Mouse (Mus musculus): ENCODE data around the gene Stxbp2. TPM values are rescaled to one million over a fixed set of nuclear protein-coding genes. Genes with fewer than 3 reads are reported as not detected.

The Stxbp2 gene
- polyA plus RNA-seq, 1 experiment, result 29.7 TPM

GRCm38 (mm10) chr8:3678831-3679230, 48.1 kb downstream of the Stxbp2 start:
- Histone ChIP-seq H3K27ac (ENCODE audit: insufficient read depth, low read length) (no peak overlapping the region), H3K4me3 (ENCODE audit: insufficient read depth, low read length) (no peak overlapping the region), H3K4me1 (ENCODE audit: control insufficient read depth, insufficient read depth, low read length) (no peaks in the 10 kb centered on the region)
- no peak for TF ChIP-seq POLR2A (IDR thresholded peaks at IDR 0.05; ENCODE audit: low read depth, low read length)
- no peak for TF ChIP-seq CTCF (IDR thresholded peaks at IDR 0.05; ENCODE audit: borderline replicate concordance, insufficient read depth, low read length)

GRCm38 (mm10) chr8:3679236-3679635, 48.5 kb downstream of the Stxbp2 start:
- no peak overlapping the region for H3K4me3 ChIP-seq (ENCODE audit: insufficient read depth, low read length)
- H3K27ac ChIP-seq (ENCODE audit: insufficient read depth, low read length), result no peak overlapping the region
- TF ChIP-seq CTCF (IDR thresholded peaks at IDR 0.05; ENCODE audit: borderline replicate concordance, insufficient read depth, low read length), result no peak
- TF ChIP-seq POLR2A (IDR thresholded peaks at IDR 0.05; ENCODE audit: low read depth, low read length), result no peak
- no peaks in the 10 kb centered on the region for H3K4me1 ChIP-seq (ENCODE audit: control insufficient read depth, insufficient read depth, low read length)

GRCm38 (mm10) chr8:3679656-3680055, 48.9 kb downstream of the Stxbp2 start:
- no peak overlapping the region for H3K4me3 ChIP-seq (ENCODE audit: insufficient read depth, low read length)
- H3K4me1 ChIP-seq (ENCODE audit: control insufficient read depth, insufficient read depth, low read length), result no peaks in the 10 kb centered on the region
- H3K27ac ChIP-seq (ENCODE audit: insufficient read depth, low read length), result no peak overlapping the region
- no peak for TF ChIP-seq CTCF (IDR thresholded peaks at IDR 0.05; ENCODE audit: borderline replicate concordance, insufficient read depth, low read length)
- no peak for TF ChIP-seq POLR2A (IDR thresholded peaks at IDR 0.05; ENCODE audit: low read depth, low read length)

- no peaks in the 10 kb centered on the region for H3K4me1 ChIP-seq (ENCODE audit: control insufficient read depth, insufficient read depth, low read length)
- H3K27ac ChIP-seq (ENCODE audit: insufficient read depth, low read length), result no peak overlapping the region
- TF ChIP-seq CTCF (IDR thresholded peaks at IDR 0.05; ENCODE audit: borderline replicate concordance, insufficient read depth, low read length), result no peak
- TF ChIP-seq POLR2A (IDR thresholded peaks at IDR 0.05; ENCODE audit: low read depth, low read length), result no peak
- no peak overlapping the region for H3K4me3 ChIP-seq (ENCODE audit: insufficient read depth, low read length)
Observed at GRCm38 (mm10) chr8:3682435-3682834, 51.7 kb downstream of the Stxbp2 start.

- Histone ChIP-seq H3K4me1 (ENCODE audit: control insufficient read depth, insufficient read depth, low read length) (no peaks in the 10 kb centered on the region), H3K4me3 (ENCODE audit: insufficient read depth, low read length) (no peak overlapping the region), H3K27ac (ENCODE audit: insufficient read depth, low read length) (no peak overlapping the region)
- TF ChIP-seq POLR2A (IDR thresholded peaks at IDR 0.05; ENCODE audit: low read depth, low read length) (no peak), CTCF (IDR thresholded peaks at IDR 0.05; ENCODE audit: borderline replicate concordance, insufficient read depth, low read length) (no peak)
Observed at GRCm38 (mm10) chr8:3683408-3684176, 52.8 kb downstream of the Stxbp2 start.

GRCm38 (mm10) chr8:3684530-3684929, 53.8 kb downstream of the Stxbp2 start:
- H3K27ac ChIP-seq (ENCODE audit: insufficient read depth, low read length), result no peak overlapping the region
- no peak overlapping the region for H3K4me3 ChIP-seq (ENCODE audit: insufficient read depth, low read length)
- H3K4me1 ChIP-seq (ENCODE audit: control insufficient read depth, insufficient read depth, low read length), result no peaks in the 10 kb centered on the region
- TF ChIP-seq POLR2A (IDR thresholded peaks at IDR 0.05; ENCODE audit: low read depth, low read length) (no peak; the same call in 1 of the 2 replicates), CTCF (IDR thresholded peaks at IDR 0.05; ENCODE audit: borderline replicate concordance, insufficient read depth, low read length) (no peak)

GRCm38 (mm10) chr8:3685422-3685821, 54.7 kb downstream of the Stxbp2 start:
- no peak overlapping the region for H3K4me3 ChIP-seq (ENCODE audit: insufficient read depth, low read length)
- no peaks in the 10 kb centered on the region for H3K4me1 ChIP-seq (ENCODE audit: control insufficient read depth, insufficient read depth, low read length)
- TF ChIP-seq POLR2A (IDR thresholded peaks at IDR 0.05; ENCODE audit: low read depth, low read length), result no peak
- no peak for TF ChIP-seq CTCF (IDR thresholded peaks at IDR 0.05; ENCODE audit: borderline replicate concordance, insufficient read depth, low read length)
- H3K27ac ChIP-seq (ENCODE audit: insufficient read depth, low read length), result no peak overlapping the region

GRCm38 (mm10) chr8:3687537-3687936, 56.8 kb downstream of the Stxbp2 start:
- TF ChIP-seq CTCF (IDR thresholded peaks at IDR 0.05; ENCODE audit: borderline replicate concordance, insufficient read depth, low read length) (no peak), POLR2A (IDR thresholded peaks at IDR 0.05; ENCODE audit: low read depth, low read length) (no peak)
- no peak overlapping the region for H3K4me3 ChIP-seq (ENCODE audit: insufficient read depth, low read length)
- H3K27ac ChIP-seq (ENCODE audit: insufficient read depth, low read length), result no peak overlapping the region
- H3K4me1 ChIP-seq (ENCODE audit: control insufficient read depth, insufficient read depth, low read length), result no peaks in the 10 kb centered on the region

- H3K4me3 ChIP-seq (ENCODE audit: insufficient read depth, low read length), result no peak overlapping the region
Observed at GRCm38 (mm10) chr8:3690774-3691173, 60.0 kb downstream of the Stxbp2 start.

More at GRCm38 (mm10) chr8:3690774-3691173, 60.0 kb downstream of the Stxbp2 start:
- no peak for TF ChIP-seq POLR2A (IDR thresholded peaks at IDR 0.05; ENCODE audit: low read depth, low read length)
- no peak for TF ChIP-seq CTCF (IDR thresholded peaks at IDR 0.05; ENCODE audit: borderline replicate concordance, insufficient read depth, low read length)
- Histone ChIP-seq H3K4me1 (ENCODE audit: control insufficient read depth, insufficient read depth, low read length) (no peaks in the 10 kb centered on the region), H3K27ac (ENCODE audit: insufficient read depth, low read length) (no peak overlapping the region)

Other genes starting within 250 kb of the Stxbp2 start
- gene Arhgef18, start 237.9 kb upstream of the Stxbp2 start, polyA plus RNA-seq (2011; ENCODE audit: insufficient read length, low read depth, missing spikeins), result 19.8 and 21.2 TPM in 2 replicates
- gene Pex11g, start 163.3 kb upstream of the Stxbp2 start, polyA plus RNA-seq (2011; ENCODE audit: insufficient read length, low read depth, missing spikeins), result 3.8 and 5.9 TPM in 2 replicates
- not detected in 2 replicates for gene Tex45, start 160.1 kb upstream of the Stxbp2 start, polyA plus RNA-seq (2011; ENCODE audit: insufficient read length, low read depth, missing spikeins)
- gene Zfp358, start 137.8 kb upstream of the Stxbp2 start, polyA plus RNA-seq (2011; ENCODE audit: insufficient read length, low read depth, missing spikeins), result 27.2 and 28.5 TPM in 2 replicates
- gene Mcoln1, start 130.5 kb upstream of the Stxbp2 start, polyA plus RNA-seq (2011; ENCODE audit: insufficient read length, low read depth, missing spikeins), result 48.1 and 58.9 TPM in 2 replicates
- gene Pnpla6, start 115.6 kb upstream of the Stxbp2 start, polyA plus RNA-seq (2011; ENCODE audit: insufficient read length, low read depth, missing spikeins), result 16.5 and 28.0 TPM in 2 replicates
- gene C330021F23Rik, start 63.0 kb upstream of the Stxbp2 start, polyA plus RNA-seq (2011; ENCODE audit: insufficient read length, low read depth, missing spikeins), result not detected in 2 replicates
- gene Camsap3, start 43.7 kb upstream of the Stxbp2 start, polyA plus RNA-seq (2011; ENCODE audit: insufficient read length, low read depth, missing spikeins), result not detected in 2 replicates
- gene Xab2, start 9.6 kb upstream of the Stxbp2 start, polyA plus RNA-seq (2011; ENCODE audit: insufficient read length, low read depth, missing spikeins), result 21.7 and 25.0 TPM in 2 replicates
- 73.1 and 80.7 TPM in 2 replicates for gene Pet100, start 9.4 kb upstream of the Stxbp2 start, polyA plus RNA-seq (2011; ENCODE audit: insufficient read length, low read depth, missing spikeins)
- gene Pcp2, start 5.4 kb upstream of the Stxbp2 start, polyA plus RNA-seq (2011; ENCODE audit: insufficient read length, low read depth, missing spikeins), result not detected in 2 replicates
- not detected in 2 replicates for gene Retn, start 24.8 kb downstream of the Stxbp2 start, polyA plus RNA-seq (2011; ENCODE audit: insufficient read length, low read depth, missing spikeins)
- gene Mcemp1, start 34.8 kb downstream of the Stxbp2 start, polyA plus RNA-seq (2011; ENCODE audit: insufficient read length, low read depth, missing spikeins), result not detected in 2 replicates
- gene Fcor, start 41.4 kb downstream of the Stxbp2 start, polyA plus RNA-seq (2011; ENCODE audit: insufficient read length, low read depth, missing spikeins), result 2.7 and 3.3 TPM in 2 replicates
- gene Trappc5, start 45.3 kb downstream of the Stxbp2 start, polyA plus RNA-seq (2011; ENCODE audit: insufficient read length, low read depth, missing spikeins), result 15.7 and 16.6 TPM in 2 replicates
- not detected in 2 replicates for gene Fcer2a, start 63.2 kb downstream of the Stxbp2 start, polyA plus RNA-seq (2011; ENCODE audit: insufficient read length, low read depth, missing spikeins)
- gene Clec4g, start 89.7 kb downstream of the Stxbp2 start, polyA plus RNA-seq (2011; ENCODE audit: insufficient read length, low read depth, missing spikeins), result not detected in 2 replicates
- not detected in 2 replicates for gene Cd209a, start 118.0 kb downstream of the Stxbp2 start, polyA plus RNA-seq (2011; ENCODE audit: insufficient read length, low read depth, missing spikeins)
- gene Cd209e, start 223.4 kb downstream of the Stxbp2 start, polyA plus RNA-seq (2011; ENCODE audit: insufficient read length, low read depth, missing spikeins), result not detected in 2 replicates
- gene Cd209d, start 247.6 kb downstream of the Stxbp2 start, polyA plus RNA-seq (2011; ENCODE audit: insufficient read length, low read depth, missing spikeins), result not detected in 2 replicates

All from embryonic fibroblast, embryonic 13.5 days (primary cell).